Mouse (Mus musculus) testis, adult 2 months (tissue): ENCODE measurements around the gene Kdm5c.

Source experiments
- CTCF ChIP-seq: fragments of 200-500 bp; IDR thresholded peaks from 2 replicates; pipeline ENCODE4 v1.5.1; 2012; ENCODE audit warnings: low read depth, mild to moderate bottlenecking, inconsistent platforms, low read length, moderate library complexity; ENCODE audit not compliant: control insufficient read depth, insufficient read depth, insufficient replicate concordance
- POLR2A ChIP-seq: fragments of 200-500 bp; IDR thresholded peaks from 2 replicates; pipeline ENCODE4 v1.6.1; 2012; ENCODE audit warnings: low read depth, mild to moderate bottlenecking, inconsistent platforms, low read length, moderate library complexity; ENCODE audit not compliant: control insufficient read depth

DNA sequence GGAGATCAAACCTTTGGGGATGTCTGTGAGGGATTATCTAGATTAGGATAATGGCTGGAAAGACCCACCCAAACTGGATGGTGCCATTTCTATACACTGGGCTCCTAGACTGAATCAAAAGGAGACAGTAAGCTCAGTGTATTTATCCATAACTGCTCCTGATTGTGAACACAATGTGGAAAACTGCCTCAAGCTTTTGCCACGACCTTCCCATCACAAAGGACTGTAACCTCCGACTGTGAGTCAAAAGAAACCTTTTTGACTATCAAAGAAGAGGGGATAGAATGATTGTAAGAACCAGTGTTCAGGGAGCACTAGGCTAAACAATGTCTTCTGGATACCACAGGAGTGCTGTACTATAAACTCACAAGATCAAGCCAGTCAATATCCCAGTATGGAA is 73.4 kb downstream of the Kdm5c start:
- no peak for TF ChIP-seq POLR2A
- no peak for TF ChIP-seq CTCF
